Mouse (Mus musculus) cerebellum, adult 9-11 months (tissue): Measurements from ENCODE around the gene Dkk2.
"Not testable (repeated sequence)": the region's sequence is repeated elsewhere in the genome, so short reads cannot be mapped to it uniquely, and the experiment has no call there.

Experiments
- DNase-seq: peaks from one replicate; pipeline ENCODE4 v3.0.0; 2022

The Dkk2 gene

GRCm38 (mm10) chr3:132085112-132085822, at the start of gene Dkk2:
TSS of gene Dkk2 (plus strand) at chr3:132085292.
- DNase-seq = no peak

- no peak for DNase-seq
Measured at GRCm38 (mm10) chr3:132036704-132037103, 48.4 kb upstream of the Dkk2 start.

- DNase-seq = no peak
Measured at GRCm38 (mm10) chr3:132037670-132038069, 47.4 kb upstream of the Dkk2 start.

GRCm38 (mm10) chr3:132040066-132040465, 45.0 kb upstream of the Dkk2 start:
- DNase-seq = no peak

- no peak for DNase-seq
Measured at GRCm38 (mm10) chr3:132050884-132051457, 34.1 kb upstream of the Dkk2 start.

GRCm38 (mm10) chr3:132062816-132063215, 22.3 kb upstream of the Dkk2 start:
- not testable (repeated sequence) for DNase-seq

GRCm38 (mm10) chr3:132063374-132063773, 21.7 kb upstream of the Dkk2 start:
- DNase-seq = no peak

- no peak for DNase-seq
Measured at GRCm38 (mm10) chr3:132063966-132064365, 21.1 kb upstream of the Dkk2 start.

- DNase-seq = no peak
Measured at GRCm38 (mm10) chr3:132064920-132065319, 20.2 kb upstream of the Dkk2 start.

GRCm38 (mm10) chr3:132070949-132071348, 14.1 kb upstream of the Dkk2 start:
- DNase-seq = no peak

GRCm38 (mm10) chr3:132084018-132084417, 1.1 kb upstream of the Dkk2 start:
- peak; percentile 7 for DNase-seq

- no peak for DNase-seq
Measured at GRCm38 (mm10) chr3:132084680-132085079, 412 bp upstream of the Dkk2 start.

GRCm38 (mm10) chr3:132085823-132086350, 795 bp downstream of the Dkk2 start:
- no peak for DNase-seq

GRCm38 (mm10) chr3:132086461-132086860, 1.4 kb downstream of the Dkk2 start:
- no peak for DNase-seq

- DNase-seq = no peak
Measured at GRCm38 (mm10) chr3:132087011-132087486, 2.0 kb downstream of the Dkk2 start.

GRCm38 (mm10) chr3:132092983-132093382, 7.9 kb downstream of the Dkk2 start:
- no peak for DNase-seq

GRCm38 (mm10) chr3:132096296-132096695, 11.2 kb downstream of the Dkk2 start:
- DNase-seq = no peak

- DNase-seq = no peak
Measured at GRCm38 (mm10) chr3:132100746-132101145, 15.7 kb downstream of the Dkk2 start.

GRCm38 (mm10) chr3:132103020-132103419, 17.9 kb downstream of the Dkk2 start:
- peak; percentile 71 for DNase-seq

- DNase-seq = no peak
Measured at GRCm38 (mm10) chr3:132103454-132103853, 18.4 kb downstream of the Dkk2 start.

- DNase-seq = no peak
Measured at GRCm38 (mm10) chr3:132115772-132116511, 30.9 kb downstream of the Dkk2 start.

- no peak for DNase-seq
Measured at GRCm38 (mm10) chr3:132121344-132121743, 36.3 kb downstream of the Dkk2 start.

GRCm38 (mm10) chr3:132122581-132122980, 37.5 kb downstream of the Dkk2 start:
- no peak for DNase-seq
